Mouse (Mus musculus) cerebellum, postnatal 10 days (tissue): Measurements from ENCODE around the gene Gm49486.
A peak's percentile ranks its signal among the peaks of the same experiment; 100 is the strongest.

Source experiments
- DNase-seq, 2 experiments: peaks; one replicate each; pipeline ENCODE4 v3.0.0; 2021; ENCODE audit warnings: mixed read lengths in 2 of 2

The Gm49486 gene

GRCm38 (mm10) chr15:79229058-79229821 is at the start of gene Gm49486, which contains the start of gene Pick1:
Gm49486 (plus strand) TSS chr15:79229391.
Pick1 (plus strand) TSS chr15:79229173.
- DNase-seq: peak; percentile 95 to 97

GRCm38 (mm10) chr15:79185213-79185612 is 44.0 kb upstream of the Gm49486 start:
- DNase-seq: no peak

GRCm38 (mm10) chr15:79187819-79188218 is 41.4 kb upstream of the Gm49486 start:
- no peak for DNase-seq

GRCm38 (mm10) chr15:79191426-79191825 is 37.8 kb upstream of the Gm49486 start:
- DNase-seq: no peak

GRCm38 (mm10) chr15:79192450-79192849 is 36.7 kb upstream of the Gm49486 start:
- peak; percentile 37 to 47 for DNase-seq

- DNase-seq: peak; percentile 62 to 63
Measured at GRCm38 (mm10) chr15:79192885-79193845, 36.0 kb upstream of the Gm49486 start.

GRCm38 (mm10) chr15:79194048-79194447 is 35.1 kb upstream of the Gm49486 start:
- no peak for DNase-seq

GRCm38 (mm10) chr15:79194946-79195345 is 34.2 kb upstream of the Gm49486 start:
- peak in 1 of 2 experiments; percentile 18 for DNase-seq

GRCm38 (mm10) chr15:79195492-79195891 is 33.7 kb upstream of the Gm49486 start:
- no peak for DNase-seq

GRCm38 (mm10) chr15:79199390-79199976 is 29.7 kb upstream of the Gm49486 start:
- no peak for DNase-seq

GRCm38 (mm10) chr15:79201491-79202150 is 27.6 kb upstream of the Gm49486 start:
- peak in 1 of 2 experiments; percentile 53 for DNase-seq

GRCm38 (mm10) chr15:79202575-79202974 is 26.6 kb upstream of the Gm49486 start:
- DNase-seq: no peak

- no peak for DNase-seq
Measured at GRCm38 (mm10) chr15:79208211-79208610, 21.0 kb upstream of the Gm49486 start.

- no peak for DNase-seq
Measured at GRCm38 (mm10) chr15:79208758-79209439, 20.3 kb upstream of the Gm49486 start.

GRCm38 (mm10) chr15:79210357-79210756 is 18.8 kb upstream of the Gm49486 start:
- DNase-seq: peak in 1 of 2 experiments; percentile 32

- DNase-seq: no peak
Measured at GRCm38 (mm10) chr15:79212750-79213446, 16.3 kb upstream of the Gm49486 start.

- DNase-seq: no peak
Measured at GRCm38 (mm10) chr15:79213591-79213990, 15.6 kb upstream of the Gm49486 start.

- no peak for DNase-seq
Measured at GRCm38 (mm10) chr15:79216191-79216590, 13.0 kb upstream of the Gm49486 start.

GRCm38 (mm10) chr15:79219572-79219971 is 9.6 kb upstream of the Gm49486 start:
- DNase-seq: no peak

- peak in 1 of 2 experiments; percentile 34 for DNase-seq
Measured at GRCm38 (mm10) chr15:79223641-79224040, 5.5 kb upstream of the Gm49486 start.

GRCm38 (mm10) chr15:79224685-79225084 is 4.5 kb upstream of the Gm49486 start:
- DNase-seq: peak; percentile 94 to 97
